Mouse (Mus musculus): ENCODE measurements at regions not wholly inside any gene's neighbourhood (a gene's known extent, or its start where the extent isn't known, plus 50 kb on each side); places are given as distances from the start of the nearest gene placed in this dataset.

DNA sequence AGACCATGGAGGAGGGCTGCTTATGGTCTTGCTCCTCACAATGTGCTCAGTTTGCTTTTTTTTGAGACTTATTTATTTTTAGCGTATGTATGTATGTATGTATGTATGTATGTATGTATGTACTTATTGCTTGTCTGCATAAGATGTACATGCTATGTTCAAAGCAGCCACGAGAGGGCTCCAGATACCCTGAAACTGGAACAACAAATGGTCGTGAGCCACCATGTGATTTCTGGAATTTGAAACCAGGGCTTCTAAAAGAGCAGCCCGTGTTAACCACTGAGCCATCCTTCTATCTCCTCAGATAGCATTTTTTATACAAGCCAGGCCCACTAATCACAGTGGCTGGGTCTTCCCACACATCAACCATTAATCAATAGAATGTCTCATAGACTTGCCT lies 611.2 kb downstream of the 5730507C01Rik start:
- TF ChIP-seq CTCF (IDR thresholded peaks at IDR 0.05; ENCODE audit: borderline replicate concordance, control insufficient read depth, extremely low read depth, insufficient read depth, low read length, poor library complexity) (no peak), POLR2A (IDR thresholded peaks at IDR 0.05; ENCODE audit: control insufficient read depth, extremely low read depth, insufficient read depth, low read length, poor library complexity) (no peak)
